Mouse (Mus musculus) bone marrow, adult 2 months (tissue): ENCODE results near the gene Dbx1. TPM values are rescaled to one million over a fixed set of nuclear protein-coding genes. Genes with fewer than 3 reads are reported as not detected.

Experiments used
- H3K27ac ChIP-seq: fragments of 200-500 bp; 2 replicates; pipeline ENCODE4 v1.5.1; 2012; ENCODE audit warnings: low read depth, mild to moderate bottlenecking, control low read depth, inconsistent platforms, low read length; ENCODE audit not compliant: control insufficient read depth, poor library complexity, insufficient read depth
- H3K4me1 ChIP-seq: fragments of 200-500 bp; 2 replicates; pipeline ENCODE4 v1.6.1; 2011; ENCODE audit warnings: low read length; ENCODE audit not compliant: control insufficient read depth, insufficient read depth
- H3K4me3 ChIP-seq: fragments of 200-500 bp; replicated peaks from 2 replicates; pipeline ENCODE3; 2011; ENCODE audit warnings: mild to moderate bottlenecking, low read depth, low read length, control low read depth; ENCODE audit not compliant: control insufficient read depth
- CTCF ChIP-seq: fragments of 200-500 bp; IDR thresholded peaks from 2 replicates; pipeline ENCODE4 v1.5.1; 2011; ENCODE audit warnings: low read length, control low read depth; ENCODE audit not compliant: control insufficient read depth, insufficient read depth
- POLR2A ChIP-seq: fragments of 200-500 bp; IDR thresholded peaks from 2 replicates; pipeline ENCODE4 v1.6.1; 2011; ENCODE audit warnings: low read depth, mild to moderate bottlenecking, control low read depth, low read length, borderline replicate concordance; ENCODE audit not compliant: control insufficient read depth
- WGBS: fragments of 180-500 bp; shearing (Covaris S2); methylation state at CpG from one replicate; pipeline ENCODE4 v1.1.7; 2018; 5-methylcytosine and 5-hydroxymethylcytosine counted together
- polyA plus RNA-seq: library from polyadenylated mRNA; stranded (reverse); fragments of >200 nt; gene quantifications from 2 replicates; pipeline ENCODE4 v1.2.4, GENCODE M21; 2011; ENCODE audit warnings: low replicate concordance; ENCODE audit not compliant: missing spikeins, insufficient read depth, insufficient read length

The Dbx1 gene
- polyA plus RNA-seq, 1 experiment = not detected

GRCm38 (mm10) chr7:49583176-49583575 lies 53.5 kb downstream of the Dbx1 start:
- H3K27ac ChIP-seq = no peak overlapping the region
- TF ChIP-seq POLR2A (no peak), CTCF (no peak)
- no peaks in the 10 kb centered on the region; the same call in 1 of the 2 replicates for H3K4me1 ChIP-seq
- WGBS = 83% methylated on average over 6 of the region's 6 CpGs
- H3K4me3 ChIP-seq = no peak overlapping the region

GRCm38 (mm10) chr7:49582551-49582950 lies 54.1 kb downstream of the Dbx1 start:
- TF ChIP-seq CTCF (no peak), POLR2A (no peak)
- Histone ChIP-seq H3K27ac (no peak overlapping the region), H3K4me3 (no peak overlapping the region), H3K4me1 (no peaks in the 10 kb centered on the region; the same call in 1 of the 2 replicates)
- 57% methylated on average over 7 of the region's 7 CpGs for WGBS

- H3K27ac ChIP-seq = no peak overlapping the region
- H3K4me1 ChIP-seq = no peaks in the 10 kb centered on the region; the same call in 1 of the 2 replicates
- no peak overlapping the region for H3K4me3 ChIP-seq
- TF ChIP-seq POLR2A = no peak
- TF ChIP-seq CTCF = no peak
- 79% methylated on average over 2 of the region's 2 CpGs for WGBS
These were observed 54.7 kb downstream of the Dbx1 start for GRCm38 (mm10) chr7:49581951-49582350.

Other genes starting within 250 kb of the Dbx1 start
- gene Htatip2, start 122.3 kb upstream of the Dbx1 start, polyA plus RNA-seq = 22.5 and 30.4 TPM in 2 replicates
- 9.0 and 14.6 TPM in 2 replicates for gene Prmt3, start 141.5 kb upstream of the Dbx1 start, polyA plus RNA-seq